Mouse (Mus musculus): ENCODE measurements around the gene Mnat1. TPM values are rescaled to one million over a fixed set of nuclear protein-coding genes. Genes with fewer than 3 reads are reported as not detected.
"Not testable (repeated sequence)": the region's sequence is repeated elsewhere in the genome, so short reads cannot be mapped to it uniquely, and the experiment has no call there.

The Mnat1 gene
- 10 to 100 TPM; 21.3 to 22.0 TPM for total RNA-seq (2021)

DNA sequence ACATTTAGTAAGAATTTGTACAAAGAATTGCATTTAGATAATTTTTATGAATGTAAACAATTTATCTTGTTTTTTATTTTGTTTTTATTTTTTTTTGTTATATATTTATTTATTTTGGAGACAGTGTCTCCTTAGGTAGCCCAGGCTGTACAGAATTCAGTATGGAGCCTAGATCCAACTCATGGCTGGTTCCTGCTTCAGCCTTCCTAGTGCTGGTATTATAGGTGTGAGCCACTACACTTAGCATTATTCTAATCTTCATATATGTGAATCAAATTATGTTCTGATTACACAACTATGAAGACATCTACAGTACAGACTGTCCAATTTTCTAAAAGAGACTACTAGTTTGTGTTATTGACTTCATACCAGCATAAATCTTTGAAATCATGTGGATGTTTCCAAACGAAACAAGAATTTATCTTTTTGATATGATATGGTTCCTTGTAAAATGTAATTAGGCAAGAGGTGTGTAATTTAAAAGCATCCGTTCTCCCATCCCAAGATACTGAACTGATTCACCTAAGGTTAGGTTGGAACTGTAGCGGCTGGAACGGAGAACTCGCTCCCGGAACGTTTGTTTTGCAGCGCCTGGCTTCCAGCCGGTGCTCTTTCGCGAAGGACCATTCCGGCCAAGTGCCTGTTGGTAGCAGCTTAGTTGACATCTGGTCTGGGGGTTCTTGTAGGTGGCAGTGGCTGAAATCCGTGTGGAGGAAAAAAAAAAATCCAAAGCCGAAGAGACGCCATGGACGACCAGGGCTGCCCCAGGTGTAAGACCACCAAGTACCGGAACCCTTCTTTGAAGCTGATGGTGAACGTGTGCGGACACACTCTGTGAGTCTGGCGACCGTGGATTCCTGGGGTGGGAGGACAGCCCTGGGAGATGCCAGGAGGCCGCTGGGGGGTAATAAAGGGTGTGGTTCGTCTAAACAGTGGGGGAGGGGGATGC is at the start of gene Mnat1:
Mnat1 (plus strand) TSS at position 625 of the 949 bp plus-strand sequence.
- peak; percentile 85 to 87 for DNase-seq (ENCODE audit: low spot score in 2 of 2)
- intact Hi-C loops (cut with DNase I), result loop anchor here (2.0 kb wide), 1 partner anchor 163 kb away; the partner anchor contains the start of genes Slc38a6 and Trmt5

DNA sequence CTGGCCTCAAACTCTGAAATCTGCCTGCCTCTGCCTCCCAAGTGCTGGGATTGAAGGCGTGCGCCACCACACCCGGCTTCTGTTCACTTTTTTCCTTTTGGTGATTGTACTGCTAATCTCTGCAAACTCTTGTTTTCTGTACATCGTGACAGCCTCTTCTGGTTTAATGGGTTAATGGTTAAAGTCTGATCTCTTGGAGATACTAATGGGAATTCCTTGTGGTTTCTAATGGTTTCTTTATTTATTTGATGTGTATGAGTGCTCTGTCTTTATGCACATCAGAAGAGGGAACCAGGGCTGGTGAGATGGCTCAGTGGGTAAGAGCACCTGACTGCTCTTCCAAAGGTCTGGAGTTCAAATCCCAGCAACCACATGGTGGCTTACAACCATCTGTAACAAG is 41.7 kb upstream of the Mnat1 start:
- intact Hi-C loops (cut with DNase I), result not testable (repeated sequence)

DNA sequence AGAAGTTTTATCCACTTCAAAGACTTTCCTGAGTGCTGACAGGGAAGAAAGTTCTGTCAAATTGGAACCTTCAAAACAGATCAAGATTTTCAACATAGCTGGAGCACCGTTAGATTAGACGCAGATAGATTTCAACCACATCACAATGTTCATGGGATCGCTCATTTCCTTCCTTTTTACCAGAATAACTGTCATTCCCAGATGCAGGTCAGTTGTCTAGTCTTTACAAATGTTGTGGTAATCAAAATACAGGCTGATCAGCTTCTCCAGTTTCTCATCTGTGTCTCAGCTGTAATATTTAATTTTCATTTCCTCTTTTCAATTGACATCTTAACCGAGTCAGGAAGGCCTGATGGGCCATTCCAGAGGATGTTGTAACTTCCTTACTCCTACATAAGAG is 39.7 kb upstream of the Mnat1 start:
- intact Hi-C loops (cut with DNase I), result no loop called here
- no peak for DNase-seq (ENCODE audit: low spot score in 2 of 2)

More for the DNA sequence above, 41.7 kb upstream of the Mnat1 start:
- not testable (repeated sequence) for DNase-seq (ENCODE audit: low spot score in 2 of 2)

DNA sequence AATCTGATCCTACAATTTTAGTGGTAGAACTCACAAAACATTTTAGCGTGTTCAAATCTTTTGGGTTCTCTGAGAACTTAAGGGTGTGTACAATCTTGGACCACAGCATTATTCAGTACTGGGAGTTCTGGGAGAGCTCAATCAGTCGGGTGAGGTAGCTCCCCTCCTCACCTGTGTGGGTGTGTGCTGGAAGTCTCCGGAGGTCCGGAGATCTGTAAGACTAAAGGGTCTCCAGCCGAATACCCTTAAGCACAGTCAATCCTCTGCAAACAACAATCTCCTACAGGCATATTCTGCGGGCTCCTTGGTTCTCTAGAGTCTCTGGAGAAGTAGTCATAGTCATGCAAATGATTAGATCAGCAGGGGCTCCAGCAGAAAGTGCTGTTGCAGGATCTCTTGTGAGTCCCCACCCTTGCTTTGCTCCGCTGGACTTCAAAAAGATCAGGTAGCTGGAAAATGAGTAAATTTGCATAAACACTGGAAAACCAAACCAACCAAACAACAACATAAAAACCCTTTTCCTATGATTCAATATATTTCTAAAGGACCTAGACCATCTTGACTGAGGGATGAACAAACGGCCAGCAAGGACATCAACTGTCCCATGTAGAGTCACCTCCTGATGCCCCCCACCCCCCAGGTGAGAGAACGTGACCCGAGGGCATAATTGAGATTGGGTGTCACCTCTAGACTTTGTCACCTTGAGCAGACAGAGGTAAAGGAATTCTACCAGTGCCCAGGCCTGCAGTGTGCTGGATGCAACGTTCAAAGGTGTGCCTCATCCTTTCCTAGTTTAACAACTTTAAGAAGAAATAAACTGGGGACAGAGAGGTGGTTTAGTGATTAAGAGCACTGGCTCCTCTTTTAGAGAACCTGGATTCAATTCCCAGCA is 37.5 kb upstream of the Mnat1 start:
- no peak for DNase-seq (ENCODE audit: low spot score in 2 of 2)
- intact Hi-C loops (cut with DNase I), result no loop called here

DNA sequence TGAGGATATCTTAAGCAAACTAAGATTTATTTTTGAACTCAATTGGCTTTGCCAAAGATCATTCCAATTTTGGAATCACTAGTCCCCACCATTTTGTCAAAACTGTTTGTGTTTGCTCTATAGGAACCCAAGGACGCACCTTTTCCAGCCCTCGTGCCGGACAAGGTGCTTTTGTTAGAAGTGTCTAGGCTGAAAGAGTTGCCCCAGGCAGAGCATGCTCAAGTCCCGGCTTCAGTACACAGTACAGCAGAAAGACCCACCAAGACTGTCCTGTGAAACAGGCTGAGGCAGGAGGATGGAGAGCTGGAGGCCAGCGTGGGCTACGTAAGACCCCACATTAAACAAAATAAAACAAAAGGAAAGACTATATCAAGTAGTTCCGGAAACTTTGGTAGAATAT is 36.4 kb upstream of the Mnat1 start:
- intact Hi-C loops (cut with DNase I), result no loop called here
- DNase-seq (ENCODE audit: low spot score in 2 of 2), result no peak

DNA sequence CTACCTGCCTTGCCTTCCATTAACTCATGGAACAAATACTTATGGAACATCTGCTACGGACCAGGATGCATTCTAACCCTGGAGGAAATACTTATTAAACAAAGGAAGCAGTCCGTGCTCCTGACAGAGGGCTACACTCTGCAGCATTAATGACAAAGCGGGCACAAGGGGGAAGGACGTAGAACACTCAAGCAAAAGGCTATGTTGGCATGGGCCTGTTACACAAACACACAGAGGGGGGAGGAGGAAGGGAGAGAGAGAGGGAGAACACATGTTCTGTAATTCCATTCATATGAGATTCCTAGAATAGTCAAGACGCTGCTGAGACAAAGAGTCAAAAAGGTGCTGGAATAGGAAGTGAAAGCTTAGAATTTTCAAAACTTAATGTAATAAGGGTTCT is 35.0 kb upstream of the Mnat1 start:
- no peak for DNase-seq (ENCODE audit: low spot score in 2 of 2)
- intact Hi-C loops (cut with DNase I), result no loop called here

DNA sequence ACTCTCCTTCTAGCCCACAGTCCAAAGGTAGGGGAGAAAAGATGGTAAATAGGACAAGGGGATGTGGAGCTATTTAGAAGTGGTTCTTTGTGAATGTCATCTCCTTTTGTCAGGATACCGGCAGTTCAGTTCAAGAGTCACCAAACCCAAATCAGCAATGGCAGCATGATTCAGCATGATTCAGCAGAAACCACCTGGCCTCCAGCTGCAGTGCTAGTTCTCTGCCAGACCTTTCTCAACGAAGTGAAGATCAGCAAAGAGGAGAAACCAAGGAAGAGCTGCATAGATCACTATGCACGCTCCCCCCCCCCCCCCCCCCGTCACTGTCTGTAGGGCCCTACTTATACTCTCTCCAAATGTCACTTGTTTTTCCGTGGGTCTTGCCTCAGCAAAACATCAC is 34.6 kb upstream of the Mnat1 start:
- no peak for DNase-seq (ENCODE audit: low spot score in 2 of 2)
- intact Hi-C loops (cut with DNase I), result no loop called here

DNA sequence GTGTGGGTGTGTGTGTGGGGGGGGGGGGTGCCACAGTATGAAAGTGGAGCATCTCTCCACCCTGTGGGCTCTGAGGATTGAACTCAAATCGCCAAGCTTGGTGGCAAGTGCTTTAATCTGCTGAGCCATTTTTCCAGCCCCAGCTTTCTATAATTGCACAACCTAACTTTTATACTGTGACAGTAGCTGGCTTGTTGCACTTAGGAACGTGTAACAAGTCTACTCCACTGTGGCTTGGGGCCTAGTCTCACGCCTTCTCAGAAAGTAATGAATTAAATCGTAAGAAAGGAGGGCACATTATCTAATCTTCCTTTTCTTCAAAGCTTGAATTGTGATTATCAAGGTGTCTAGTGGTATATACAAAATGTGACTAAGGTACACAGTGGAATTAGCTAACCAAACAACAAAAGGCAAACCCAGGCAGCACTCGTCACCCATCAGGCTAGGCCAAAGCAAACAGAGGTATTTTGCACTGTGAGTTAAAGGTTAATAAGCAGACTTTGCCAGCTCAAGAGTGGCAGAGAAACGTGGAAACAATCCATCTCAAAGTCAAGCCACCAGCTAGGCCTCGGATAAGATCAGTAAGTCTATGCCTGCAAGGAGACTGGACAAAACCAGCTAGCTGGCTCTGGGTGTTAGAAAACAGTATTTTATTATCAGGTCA is 32.7 kb upstream of the Mnat1 start:
- intact Hi-C loops (cut with DNase I), result no loop called here
- DNase-seq (ENCODE audit: low spot score in 2 of 2), result no peak

DNA sequence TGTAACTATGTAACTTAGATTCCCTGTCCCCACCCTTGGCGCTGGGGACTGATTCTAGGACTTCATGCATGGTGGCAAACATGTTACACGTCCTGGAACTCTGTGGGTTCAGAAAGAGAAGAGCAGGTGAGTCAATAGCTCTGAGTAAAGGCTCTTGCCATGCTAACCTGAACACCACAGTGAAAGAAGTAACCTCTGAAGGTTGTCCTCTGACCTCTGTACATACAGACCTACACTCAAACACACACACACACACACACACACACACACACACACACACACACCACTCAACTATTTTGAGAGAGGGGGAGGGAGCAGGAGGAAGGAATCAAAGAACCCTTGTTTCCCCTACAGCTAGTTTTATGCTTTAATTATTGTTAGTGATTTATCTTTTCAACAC is 29.3 kb upstream of the Mnat1 start:
- intact Hi-C loops (cut with DNase I), result no loop called here
- no peak for DNase-seq (ENCODE audit: low spot score in 2 of 2)

DNA sequence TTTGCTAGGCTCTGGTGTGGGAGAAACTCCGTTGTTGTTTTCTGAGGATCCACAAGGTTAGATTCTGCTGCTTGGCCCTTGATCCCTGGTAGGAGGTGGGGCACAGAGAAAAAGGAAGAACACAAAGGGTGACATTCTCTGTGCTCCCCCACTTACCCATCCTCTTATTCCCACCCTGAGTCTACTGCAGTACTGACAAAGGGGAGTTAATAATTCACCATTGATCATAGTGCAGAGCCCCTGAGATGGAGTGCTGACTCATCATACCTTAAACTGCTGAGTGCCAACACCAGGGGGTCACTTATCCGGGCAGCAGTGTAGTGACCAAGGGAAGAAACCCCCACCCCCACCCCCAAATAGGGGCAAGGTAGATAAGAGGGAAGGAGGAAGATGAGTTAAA is 28.9 kb upstream of the Mnat1 start:
- DNase-seq (ENCODE audit: low spot score in 2 of 2), result no peak
- intact Hi-C loops (cut with DNase I), result no loop called here

DNA sequence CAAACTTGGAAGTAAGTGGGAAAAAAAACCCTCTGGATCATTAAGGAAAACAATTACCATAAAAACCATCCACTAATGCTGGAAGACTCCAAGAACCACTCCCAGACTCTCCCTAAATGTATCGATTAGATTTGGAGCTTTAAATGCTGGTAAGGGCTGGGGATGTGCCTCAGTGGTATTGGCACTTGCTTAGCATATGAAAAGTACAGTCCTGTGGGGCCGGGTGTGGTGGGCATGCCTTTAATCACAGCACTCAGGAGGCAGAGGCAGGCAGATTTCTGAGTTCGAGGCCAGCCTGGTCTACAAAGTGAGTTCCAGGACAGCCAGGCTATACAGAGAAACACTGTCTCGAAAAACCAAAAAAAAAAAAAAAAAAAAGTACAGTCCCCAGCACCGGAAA is 27.3 kb upstream of the Mnat1 start:
- DNase-seq (ENCODE audit: low spot score in 2 of 2); intact Hi-C loops (cut with DNase I): not testable (repeated sequence)

DNA sequence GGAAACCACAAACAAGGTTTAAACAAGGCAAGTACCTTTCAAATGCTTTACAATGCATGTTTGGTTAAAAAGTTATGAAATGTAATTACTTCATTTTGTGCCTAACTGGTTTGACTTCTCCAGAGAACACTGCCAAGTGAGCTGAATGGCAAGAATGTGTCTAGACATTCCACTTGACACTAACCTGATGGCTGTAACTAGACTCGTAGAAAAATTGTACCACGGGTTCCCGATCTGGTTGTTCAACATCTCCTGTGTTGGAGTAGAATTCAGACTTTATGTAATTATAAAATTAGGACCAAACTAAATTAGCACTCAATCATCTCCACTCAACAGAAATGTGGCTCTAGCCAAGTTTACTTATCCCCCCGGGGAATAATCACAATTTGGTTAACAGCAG is 24.9 kb upstream of the Mnat1 start:
- intact Hi-C loops (cut with DNase I), result no loop called here
- no peak for DNase-seq (ENCODE audit: low spot score in 2 of 2)

DNA sequence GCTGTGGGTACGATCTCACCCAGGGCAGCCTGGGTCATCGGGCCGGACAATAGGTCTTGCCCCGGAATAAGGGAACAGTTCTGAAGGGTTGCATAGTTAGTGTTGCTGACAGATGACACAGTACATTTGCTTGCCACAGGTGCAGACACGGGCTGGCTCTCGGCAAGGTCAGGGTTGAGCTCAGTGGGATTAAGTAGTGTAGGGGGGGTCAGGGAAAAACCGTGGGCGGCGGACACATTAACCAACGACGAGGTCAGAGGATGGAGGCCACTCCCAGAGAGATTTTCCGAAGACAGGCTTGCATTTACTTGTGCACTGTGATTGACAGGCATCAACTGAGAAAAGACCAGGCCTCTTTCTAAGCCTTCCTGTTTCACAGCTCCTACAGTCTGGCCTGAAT is 19.8 kb upstream of the Mnat1 start:
- DNase-seq (ENCODE audit: low spot score in 2 of 2), result no peak
- intact Hi-C loops (cut with DNase I), result no loop called here

DNA sequence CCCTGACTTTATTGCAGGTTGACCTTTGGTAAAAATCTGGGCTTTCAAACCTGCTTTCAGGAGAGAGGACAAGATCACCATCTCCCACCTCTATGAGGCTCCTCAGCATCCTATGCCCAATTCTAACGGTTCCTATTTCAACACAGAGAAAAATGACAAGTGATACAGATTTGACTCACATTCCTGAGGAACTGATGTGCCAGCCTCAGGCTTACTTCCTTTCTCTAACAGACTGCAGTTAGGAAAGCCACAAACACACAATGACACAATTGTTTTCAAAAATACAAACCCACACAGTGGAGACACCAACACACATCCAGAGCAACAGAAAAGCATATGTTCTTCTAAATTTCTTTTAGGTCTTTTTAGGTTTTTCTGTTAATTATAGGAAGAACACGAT is 15.7 kb upstream of the Mnat1 start:
- intact Hi-C loops (cut with DNase I), result no loop called here

DNA sequence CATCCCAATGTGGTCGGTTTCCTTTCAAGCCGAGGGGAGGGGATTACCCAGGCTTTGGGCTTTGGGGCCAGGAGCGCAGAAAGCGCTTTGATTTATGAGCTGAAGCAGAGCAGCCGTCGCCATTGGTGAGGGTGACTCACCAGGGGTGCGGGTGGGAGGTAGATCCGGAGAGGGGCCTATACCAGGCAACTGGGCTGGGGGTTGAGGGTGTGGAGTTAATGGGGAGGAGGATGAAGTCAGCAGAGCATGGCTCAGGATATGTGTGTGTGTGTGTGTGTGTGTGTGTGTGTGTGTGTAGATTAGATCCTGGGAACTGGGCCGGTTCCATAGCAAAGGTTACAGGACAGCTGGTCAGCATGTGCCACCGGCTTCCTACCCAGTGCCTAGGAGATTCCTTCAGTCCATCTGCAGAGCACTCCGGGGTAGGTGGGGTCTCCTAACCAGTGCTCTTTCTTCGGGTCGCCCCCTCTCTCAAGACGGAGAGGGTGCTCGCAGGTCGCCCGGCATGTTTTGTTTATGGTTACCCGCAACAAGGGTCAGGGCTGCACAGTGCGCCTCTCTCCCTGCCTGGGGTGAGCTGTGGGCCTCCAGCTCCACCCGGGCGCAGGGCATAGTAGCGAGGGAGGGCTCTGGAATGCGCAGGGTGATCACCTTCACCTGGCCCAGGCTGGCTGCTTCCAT is 12.9 kb upstream of the Mnat1 start:
- intact Hi-C loops (cut with DNase I), result loop anchor here (5.0 kb wide), 1 partner anchor 68 kb away; no protein-coding TSS in a partner anchor
- DNase-seq (ENCODE audit: low spot score in 2 of 2), result no peak

More for the DNA sequence above, 15.7 kb upstream of the Mnat1 start:
- no peak for DNase-seq (ENCODE audit: low spot score in 2 of 2)

DNA sequence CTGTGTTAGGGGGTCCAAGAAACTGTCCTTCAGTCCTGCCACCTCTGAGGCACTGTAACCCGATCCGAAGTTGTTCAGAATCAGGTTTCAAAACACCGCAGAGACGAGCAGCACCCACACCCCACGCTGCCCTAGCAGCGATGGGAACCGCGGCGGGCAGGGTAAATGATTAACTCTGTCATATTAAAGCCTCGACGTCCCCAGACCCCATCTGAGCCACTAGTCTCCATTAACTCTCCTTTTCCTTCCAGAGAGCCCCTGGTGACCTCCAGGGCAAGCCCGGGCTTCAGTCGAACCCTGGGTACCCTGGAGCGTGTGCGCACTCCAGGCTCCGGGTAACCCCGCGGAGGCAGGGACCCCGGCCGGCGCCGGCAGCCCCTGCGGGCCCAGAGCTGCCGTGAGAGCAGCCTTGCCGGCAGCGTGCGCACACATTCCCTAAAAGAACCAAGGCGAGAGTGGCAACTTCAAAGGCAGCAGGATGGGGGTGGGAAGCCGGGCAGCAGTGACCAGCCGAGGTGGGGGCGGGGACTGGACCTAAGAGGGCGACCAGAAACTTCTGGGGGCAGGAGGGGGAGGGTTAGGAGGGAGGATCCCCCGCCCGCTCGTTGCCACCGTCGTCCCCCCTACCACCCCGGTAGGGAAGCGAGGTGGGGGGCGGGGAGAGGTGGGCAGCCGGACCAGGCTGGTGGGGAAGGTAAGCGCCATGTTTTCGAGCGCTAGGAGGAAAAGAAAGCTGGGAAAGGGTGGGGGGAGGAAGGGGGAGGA is 11.8 kb upstream of the Mnat1 start:
- peak in 1 of 2 experiments; percentile 14 for DNase-seq (ENCODE audit: low spot score in 2 of 2)
- intact Hi-C loops (cut with DNase I), result loop anchor here (5.0 kb wide), 1 partner anchor 69 kb away; no protein-coding TSS in a partner anchor

DNA sequence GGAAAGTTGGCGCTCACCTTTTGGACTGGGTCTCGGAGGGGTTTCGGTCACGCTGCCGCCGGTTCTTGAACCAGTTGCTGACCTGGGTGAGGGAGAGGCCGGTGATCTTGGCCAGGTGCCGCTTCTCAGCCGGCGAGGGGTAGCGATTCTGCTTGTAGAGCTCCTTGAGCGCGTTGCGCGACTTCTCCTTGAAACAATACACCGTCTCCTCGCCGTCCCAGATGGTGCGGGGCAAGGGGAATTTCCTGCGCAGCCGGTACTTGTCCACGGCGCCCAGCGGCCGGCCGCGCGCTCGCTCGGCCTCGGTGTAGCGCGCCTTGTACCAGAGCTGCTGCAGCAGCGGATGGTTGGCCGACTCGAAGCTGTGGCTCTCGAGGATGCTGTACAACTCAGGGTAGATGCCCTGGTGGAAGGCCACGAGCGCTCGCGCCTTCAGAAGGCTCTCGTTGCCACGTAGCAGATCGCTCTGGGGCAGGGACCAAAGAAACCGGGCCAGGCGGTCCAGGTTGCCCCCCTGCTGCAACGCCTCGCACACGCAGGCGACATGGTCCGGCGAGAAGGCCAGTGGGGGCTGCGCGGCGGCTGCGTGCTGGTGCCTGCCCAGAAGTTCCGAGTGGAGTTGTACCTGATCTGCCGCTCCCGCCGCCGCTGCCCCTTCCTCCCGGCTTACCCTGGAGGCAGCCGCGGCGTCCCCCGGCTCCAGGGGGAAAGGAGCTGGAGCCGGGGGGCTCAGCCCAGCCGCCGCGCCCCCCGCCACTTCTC is 11.0 kb upstream of the Mnat1 start:
- DNase-seq (ENCODE audit: low spot score in 2 of 2), result peak; percentile 29 to 47
- intact Hi-C loops (cut with DNase I), result loop anchor here (5.0 kb wide), 1 partner anchor 70 kb away; no protein-coding TSS in a partner anchor

DNA sequence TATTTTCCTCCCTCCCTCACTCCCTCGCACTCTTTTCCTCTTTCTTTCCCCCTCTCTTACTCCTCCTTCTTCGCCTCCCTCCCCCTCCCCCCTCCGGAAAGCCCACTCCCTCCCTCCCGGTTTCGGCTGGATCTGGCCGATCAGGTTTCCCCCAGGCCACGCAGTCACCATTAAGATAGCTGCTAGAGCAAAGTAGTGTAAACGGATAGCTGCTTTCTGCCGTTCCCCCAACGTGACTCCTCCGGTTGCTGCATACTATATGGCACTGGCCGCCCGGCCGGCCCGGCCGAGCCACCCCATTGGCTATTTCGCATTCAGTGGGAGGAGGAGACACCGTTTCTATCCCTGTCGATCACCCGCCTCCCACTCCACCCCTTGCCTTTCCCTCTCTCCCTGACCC is 10.3 kb upstream of the Mnat1 start, which contains the start of gene Six4:
Six4 (minus strand) TSS at position 261 of the 400 bp plus-strand sequence.
- intact Hi-C loops (cut with DNase I), result loop anchor here (5.0 kb wide), 1 partner anchor 71 kb away; no protein-coding TSS in a partner anchor
- DNase-seq (ENCODE audit: low spot score in 2 of 2), result peak; percentile 45 to 52
